Mouse (Mus musculus): ENCODE data around the gene Dio2.

The Dio2 gene

DNA sequence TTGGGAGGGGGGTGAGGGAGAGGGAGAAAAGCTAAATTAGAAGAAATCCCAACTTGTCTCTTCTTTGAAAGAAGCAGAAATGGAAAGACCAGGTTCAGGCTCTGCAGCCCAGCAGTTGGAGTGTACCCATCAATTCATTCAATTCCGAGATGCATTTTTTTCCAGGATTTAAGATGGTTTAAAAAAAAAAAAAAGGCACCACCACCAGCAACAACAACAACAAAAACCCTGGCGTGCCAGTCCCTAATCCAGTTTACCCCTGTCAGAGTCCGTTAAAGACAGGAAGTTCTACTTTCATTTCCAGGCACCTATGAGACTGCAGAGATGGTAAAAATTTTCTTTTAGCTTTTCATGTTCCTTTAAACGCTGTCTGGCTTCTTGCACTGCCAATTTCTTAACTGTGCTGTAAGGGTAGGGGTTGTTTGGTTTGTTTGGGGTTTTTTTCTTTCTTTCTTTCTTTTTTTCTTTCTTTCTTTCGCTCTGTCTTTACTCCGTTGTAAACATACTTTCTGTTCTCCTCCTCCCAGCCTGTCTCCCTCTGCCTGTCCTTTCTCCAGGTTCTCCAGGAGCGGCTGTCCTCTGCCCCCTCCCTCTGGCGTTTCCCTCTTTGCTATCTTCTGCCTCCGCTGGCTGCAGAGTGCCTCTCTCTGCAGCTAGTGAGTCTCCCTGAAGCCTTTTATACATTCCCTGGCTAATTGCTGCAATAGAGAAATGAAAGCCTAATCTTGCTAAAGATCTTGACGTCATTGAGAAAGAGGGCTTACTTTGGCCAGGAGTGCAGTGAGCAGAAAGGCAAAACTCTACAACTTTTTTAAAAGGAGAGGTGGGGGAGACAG, at the start of gene Dio2:
Dio2 (minus strand) TSS at position 51 of the 836 bp plus-strand sequence.
- peak; percentile 13 for DNase-seq

DNA sequence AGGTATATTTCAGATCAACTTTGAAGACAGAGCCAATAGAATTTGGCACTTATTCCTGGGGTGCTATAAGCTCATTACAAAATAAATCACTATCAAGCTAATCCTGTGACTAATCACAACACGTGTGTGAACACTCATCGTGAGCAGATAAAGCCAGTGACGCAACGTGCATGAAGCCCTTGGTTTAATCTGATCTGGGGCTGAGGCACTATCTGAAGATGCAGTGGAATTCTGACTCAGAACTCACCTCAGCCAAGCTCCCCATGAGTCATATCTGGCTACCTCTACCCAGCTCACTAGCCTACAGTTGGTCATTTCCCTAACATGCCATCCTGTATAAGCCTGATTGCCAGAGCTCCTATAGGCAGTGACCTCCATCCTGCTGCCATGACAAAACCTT, 43.2 kb upstream of the Dio2 start:
- no peak for DNase-seq

DNA sequence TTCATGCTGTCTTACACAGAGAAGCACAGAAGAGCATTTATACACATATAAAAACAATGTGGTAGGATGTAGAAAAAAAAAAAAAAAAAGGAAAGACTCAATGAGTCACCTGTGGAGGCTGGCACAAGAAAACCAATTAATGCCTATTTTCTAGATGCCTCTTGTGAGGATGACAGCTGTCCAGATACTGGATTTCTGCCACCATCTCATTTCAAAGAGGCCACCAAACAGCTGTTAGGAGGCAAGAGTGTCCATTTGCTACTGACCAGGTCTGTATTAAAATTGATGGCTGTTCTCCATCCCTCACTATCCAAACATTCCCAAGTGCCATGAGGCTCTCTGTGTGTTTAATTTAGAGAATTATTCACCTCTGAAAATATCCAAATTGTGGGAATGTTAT, 6.5 kb upstream of the Dio2 start:
- no peak for DNase-seq

DNA sequence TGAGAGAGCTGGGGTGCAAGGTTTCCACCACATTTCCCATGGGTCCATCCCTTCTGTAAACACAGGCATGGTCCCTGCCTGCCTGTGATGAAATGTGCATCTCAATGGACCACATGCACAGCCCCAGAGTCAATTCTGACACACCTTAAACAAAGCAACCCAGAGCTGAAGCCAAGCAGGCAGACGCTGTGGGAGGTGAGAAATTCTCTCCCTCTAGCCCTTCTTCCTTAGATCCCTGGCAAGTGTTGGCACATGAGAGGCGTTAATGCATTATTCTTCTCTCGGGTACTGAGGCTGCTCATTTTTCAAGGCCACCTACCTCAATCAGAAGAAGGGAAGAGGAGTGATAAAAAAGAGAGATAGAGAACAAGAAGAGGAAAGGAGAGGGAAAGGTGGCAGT, 5.4 kb upstream of the Dio2 start:
- no peak for DNase-seq

DNA sequence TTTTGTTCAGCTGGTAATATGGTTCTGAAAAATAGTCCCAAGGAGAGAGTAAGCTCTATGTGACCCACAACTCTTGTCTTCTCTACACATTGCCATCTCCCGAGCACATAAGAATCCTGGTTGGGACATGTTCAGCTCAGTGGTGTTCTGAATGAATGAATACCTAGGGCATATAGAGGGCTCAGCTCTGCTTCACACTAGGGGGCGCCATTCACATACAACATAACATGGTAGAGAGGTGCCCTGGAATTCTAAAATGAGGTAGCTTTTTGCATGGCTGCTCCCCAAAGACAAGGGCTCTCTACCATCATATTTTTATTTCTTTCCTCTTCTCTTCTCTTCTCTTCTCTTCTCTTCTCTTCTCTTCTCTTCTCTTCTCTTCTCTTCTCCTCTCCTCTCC, 2.2 kb upstream of the Dio2 start:
- peak; percentile 58 for DNase-seq

DNA sequence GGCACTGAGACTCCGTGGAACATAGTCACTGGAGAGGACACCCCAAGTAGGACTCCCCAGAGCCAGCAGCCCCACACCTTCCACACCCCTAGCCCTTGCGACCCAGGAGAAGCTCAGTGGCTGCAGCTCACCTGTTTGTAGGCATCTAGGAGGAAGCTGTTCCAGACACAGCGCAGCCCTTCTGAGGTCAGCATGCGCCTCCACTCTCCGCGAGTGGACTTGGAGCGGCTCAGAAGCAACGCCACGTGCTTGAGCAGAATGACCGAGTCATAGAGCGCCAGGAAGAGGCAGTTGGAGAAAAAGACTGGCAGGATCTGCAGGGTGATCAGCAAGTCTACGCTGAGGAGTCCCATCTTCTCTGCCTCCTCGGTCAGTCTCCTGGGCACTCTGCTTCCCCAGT, 306 bp downstream of the Dio2 start:
- DNase-seq = peak; percentile 28

DNA sequence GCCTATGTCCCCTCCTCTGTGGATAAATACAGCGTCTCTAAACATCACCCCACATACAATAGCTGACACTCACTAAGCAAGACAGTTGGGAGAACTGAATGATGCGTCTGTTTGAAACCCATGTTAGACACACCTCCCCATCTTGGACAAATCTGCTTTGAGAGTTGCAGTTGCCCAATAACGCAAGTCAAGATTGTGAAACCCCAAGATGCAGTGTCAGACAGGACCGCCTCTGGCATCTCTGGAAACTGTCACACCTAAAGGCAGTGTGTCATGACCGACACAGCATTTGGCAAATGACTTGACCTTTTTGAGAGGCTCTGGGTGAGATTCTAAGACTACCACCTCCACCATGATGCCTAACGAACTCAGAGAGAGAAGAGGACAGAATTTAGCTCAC, 2.8 kb downstream of the Dio2 start:
- no peak for DNase-seq

DNA sequence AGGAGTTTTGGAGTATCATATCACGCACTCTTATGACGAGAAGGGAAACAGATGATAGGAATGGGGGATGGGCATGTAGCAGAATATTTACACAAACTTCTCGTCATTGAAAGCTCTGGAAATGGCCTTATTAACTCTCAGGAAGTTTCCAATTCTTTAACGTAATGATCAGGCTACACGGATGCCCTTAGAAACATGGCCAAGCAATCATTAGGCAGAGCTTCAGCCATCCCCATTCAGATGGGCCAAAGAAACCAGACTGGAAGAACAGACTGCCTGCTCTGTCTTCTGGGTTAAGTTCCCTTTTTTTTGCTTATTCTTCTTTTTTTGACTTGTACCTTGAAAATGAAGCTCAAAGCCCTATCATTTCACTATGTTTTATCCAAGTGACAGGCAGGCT, 3.7 kb downstream of the Dio2 start:
- no peak for DNase-seq

DNA sequence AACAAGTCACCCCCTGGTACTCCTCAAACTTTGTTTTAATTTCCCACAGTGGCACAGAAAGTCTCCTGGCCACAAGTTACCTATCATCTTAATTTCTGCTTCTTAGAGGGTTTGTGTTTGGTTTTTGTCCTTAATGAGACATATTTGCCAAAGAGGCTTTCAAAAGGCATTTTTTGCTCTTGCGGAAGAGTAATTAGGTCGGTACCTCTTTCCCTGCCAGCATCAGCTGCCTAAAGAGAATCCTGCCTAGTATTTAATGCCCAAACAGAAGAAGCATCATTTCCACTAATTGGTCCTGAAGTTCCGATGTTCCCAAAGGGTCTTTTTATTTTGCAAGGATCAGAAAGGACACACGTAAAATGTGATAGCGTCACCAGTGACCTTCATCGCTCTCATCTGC, 4.5 kb downstream of the Dio2 start:
- no peak for DNase-seq

DNA sequence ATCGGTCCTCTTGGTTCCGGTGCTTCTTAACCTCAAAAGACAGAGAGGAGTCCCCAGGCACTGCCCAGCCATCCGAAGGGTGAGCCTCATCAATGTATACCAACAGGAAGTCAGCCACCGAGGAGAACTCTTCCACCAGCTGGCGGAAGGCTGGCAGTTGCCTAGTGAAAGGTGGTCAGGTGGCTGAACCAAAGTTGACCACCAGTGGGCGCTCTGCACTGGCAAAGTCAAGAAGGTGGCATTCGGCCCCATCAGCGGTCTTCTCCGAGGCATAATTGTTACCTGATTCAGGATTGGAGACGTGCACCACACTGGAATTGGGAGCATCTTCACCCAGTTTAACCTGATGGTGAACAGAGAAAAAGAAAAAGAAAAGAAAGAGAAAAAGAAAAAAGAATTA, 8.6 kb downstream of the Dio2 start:
- no peak for DNase-seq

DNA sequence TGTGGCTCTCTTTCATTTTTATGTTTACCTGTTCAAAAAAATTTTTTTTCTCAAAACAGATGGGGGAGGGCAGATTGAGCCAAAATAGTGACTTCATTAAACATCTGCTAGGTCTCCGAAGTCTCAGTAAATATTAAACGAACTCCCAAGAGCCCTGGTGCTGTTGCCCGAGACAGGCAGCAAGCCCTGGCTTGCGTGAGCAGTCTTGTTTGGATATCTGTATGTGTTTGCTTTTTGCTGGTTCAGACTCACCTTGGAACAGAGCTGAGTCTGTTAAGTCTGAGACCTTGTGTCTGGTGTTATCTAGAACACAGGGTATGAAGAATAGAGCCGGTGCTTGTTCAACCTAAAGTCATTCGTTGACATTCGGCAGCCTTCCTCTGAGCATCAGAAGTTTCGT, 13.1 kb downstream of the Dio2 start:
- DNase-seq = no peak

DNA sequence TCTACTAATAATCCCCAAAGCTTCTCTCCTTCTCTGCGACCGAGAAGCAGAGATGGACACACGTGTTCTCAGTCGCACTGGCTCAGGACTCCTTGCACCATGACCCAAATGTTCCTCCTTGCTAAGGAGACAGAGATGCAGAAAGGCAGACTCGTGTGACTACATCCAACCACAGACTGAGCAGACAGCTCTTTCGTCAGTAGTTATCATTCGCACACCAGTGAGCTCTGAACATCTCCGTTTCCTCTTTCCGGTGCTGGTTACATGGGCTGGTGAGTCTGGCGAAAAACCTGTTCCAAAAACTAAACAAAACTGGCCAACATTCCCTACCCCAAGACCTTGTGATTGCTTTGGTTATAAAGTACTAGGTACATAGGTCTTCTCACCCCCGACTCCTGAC, 13.6 kb downstream of the Dio2 start:
- no peak for DNase-seq

DNA sequence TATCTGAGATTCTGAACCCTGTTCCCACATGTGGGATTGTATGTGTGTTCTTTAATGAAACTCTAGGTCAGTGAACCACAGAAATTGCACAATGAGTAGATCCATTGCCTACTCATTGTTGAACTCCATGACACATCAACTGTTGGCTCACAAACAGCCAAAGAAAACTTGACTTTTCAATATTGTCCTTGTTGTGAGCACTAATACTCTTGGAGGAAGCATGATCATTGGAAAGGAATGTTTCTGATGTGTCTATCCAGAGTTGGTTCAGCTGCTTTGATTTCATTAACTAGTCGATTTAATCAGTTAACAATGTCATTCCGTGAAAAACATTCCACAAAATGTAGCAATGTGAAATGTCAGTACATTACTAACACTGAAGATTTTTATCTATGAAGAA, 44.1 kb downstream of the Dio2 start:
- DNase-seq = no peak

Data from right cerebral cortex, postnatal 25 days (tissue).